Mouse (Mus musculus) liver (tissue): ENCODE measurements around the gene Klkb1.
"Not testable (repeated sequence)": the region's sequence is repeated elsewhere in the genome, so short reads cannot be mapped to it uniquely, and the experiment has no call there.

Experiments used
- DNase-seq: peaks from one replicate; pipeline ENCODE4 v3.0.0-alpha.2; 2020; ENCODE audit warnings: mixed read lengths

The Klkb1 gene

GRCm38 (mm10) chr8:45294687-45295086 is at the start of gene Klkb1:
TSS of gene Klkb1 (minus strand) at chr8:45294859.
- DNase-seq: no peak

DNA sequence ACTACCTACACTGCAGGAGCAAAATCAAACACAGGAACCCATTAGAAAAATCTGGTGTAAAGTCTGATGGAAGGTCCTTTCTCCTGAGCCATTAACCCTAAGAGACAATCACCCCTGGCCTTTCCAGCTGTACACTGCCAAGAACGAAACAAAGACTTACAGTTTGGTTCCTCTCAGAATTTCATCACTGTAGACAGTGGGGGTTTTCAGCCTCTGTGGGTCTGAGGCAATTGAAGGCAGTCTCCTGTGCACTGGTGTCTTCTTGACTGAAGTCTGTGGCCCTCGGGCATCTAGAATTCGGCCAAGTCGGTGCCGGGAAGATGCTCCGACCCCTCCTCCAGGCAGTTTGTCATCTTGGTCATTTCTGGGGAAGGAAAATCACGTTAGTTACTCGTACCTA is 49.6 kb upstream of the Klkb1 start:
- no peak for DNase-seq

DNA sequence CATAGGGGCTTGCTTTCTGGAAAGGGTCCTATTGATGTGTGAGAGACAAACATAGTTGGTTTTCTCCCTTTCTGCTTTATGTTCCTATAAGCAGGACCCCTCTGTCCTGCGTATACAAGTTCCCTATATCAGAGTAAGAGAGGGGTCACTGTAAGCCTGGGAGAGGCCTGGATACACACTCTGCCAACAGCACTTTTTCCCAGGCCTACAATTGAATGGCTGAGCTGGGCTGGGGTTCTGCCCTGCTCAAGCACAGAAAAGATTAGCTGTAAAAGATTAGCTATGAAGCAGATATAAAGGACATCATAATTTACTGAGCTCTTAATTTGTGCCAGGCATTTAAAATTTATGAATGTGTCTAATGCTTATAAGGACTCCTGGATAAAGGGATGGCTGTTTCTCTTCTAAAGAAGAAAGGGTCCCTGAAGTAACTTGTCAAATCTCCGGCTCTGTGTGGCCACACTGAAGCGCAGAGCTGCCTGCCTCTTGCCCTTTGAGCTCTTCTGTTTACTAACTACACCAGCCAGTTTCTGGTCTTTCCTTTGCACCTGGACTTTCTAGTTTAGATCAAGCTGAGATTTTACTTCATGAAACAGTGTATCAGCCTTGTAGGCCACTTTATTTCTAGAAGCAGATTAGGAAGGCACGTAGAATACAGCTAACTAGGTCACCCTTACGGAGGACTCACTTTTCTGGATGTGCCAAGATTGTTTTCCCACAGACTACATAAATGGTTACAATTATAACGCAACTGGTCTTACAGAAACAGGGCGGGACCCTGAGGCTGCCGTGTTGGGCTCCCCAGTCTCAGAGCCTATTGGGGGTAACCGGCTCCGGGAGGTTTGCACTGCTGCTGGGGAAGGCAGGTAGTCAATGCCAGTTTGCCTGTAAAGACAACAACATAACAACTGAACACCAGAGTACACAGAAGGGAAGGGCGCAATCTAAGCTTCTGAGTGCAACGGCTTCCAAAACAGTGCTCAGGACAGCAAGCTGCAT is 47.3 kb upstream of the Klkb1 start:
- DNase-seq: no peak

GRCm38 (mm10) chr8:45333493-45333892 is 38.8 kb upstream of the Klkb1 start:
- no peak for DNase-seq

DNA sequence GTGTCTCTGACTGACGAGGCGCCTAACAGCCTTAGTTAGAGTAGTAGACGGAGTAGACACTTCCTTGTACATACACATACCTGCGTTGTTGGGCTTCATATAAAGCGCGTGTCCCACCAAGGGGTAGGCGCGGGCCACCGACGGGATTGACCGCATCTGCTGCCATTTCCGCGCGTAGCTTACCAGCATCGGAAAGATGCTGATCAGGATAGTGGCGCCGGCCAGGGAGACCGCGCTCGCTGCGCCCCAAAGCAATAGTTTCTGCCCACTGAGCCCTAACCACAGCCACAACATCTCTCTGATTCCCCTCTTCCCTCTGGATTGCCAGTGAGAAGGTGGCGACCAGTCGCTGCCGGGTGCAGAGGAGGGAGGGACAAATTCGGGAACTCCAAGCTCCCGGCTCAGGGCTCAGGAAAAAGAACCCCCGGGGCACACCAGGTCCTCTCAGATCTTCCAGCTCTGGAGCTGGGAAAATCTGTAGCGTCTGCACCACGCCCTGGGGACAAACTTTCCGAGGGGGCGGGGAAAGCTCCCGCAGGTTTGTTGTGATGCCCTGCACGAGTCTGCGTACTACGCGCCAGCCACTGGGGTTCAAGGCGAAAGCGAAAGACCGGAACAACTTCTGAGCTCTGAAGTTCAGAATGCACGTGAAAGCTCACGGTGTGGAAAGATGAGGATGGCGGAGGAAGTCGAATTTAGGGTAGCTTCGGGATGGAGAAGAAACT is 38.2 kb upstream of the Klkb1 start, which contains the start of gene Cyp4v3:
Cyp4v3 (minus strand) TSS at position 532 of the 725 bp plus-strand sequence.
- DNase-seq: peak; percentile 62

DNA sequence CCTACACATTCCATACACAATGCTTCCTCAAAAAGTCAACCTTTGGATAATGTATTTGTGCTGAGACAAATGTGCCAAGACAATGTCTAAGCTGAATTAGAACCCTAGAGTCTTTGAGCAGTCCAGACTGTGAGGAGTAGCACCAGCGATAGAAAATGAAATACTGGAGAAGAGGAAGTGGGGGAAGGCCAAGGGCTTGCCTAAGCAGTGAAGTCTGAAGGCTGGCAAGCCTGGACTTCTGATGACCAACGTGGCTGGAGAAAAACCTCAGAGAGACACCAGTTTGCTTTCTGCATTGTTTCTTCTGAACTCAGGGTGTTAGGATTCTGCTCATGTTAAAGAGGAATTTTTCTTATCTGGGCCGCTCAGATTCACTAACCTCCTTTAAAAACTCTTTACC is 36.2 kb upstream of the Klkb1 start:
- DNase-seq: no peak

DNA sequence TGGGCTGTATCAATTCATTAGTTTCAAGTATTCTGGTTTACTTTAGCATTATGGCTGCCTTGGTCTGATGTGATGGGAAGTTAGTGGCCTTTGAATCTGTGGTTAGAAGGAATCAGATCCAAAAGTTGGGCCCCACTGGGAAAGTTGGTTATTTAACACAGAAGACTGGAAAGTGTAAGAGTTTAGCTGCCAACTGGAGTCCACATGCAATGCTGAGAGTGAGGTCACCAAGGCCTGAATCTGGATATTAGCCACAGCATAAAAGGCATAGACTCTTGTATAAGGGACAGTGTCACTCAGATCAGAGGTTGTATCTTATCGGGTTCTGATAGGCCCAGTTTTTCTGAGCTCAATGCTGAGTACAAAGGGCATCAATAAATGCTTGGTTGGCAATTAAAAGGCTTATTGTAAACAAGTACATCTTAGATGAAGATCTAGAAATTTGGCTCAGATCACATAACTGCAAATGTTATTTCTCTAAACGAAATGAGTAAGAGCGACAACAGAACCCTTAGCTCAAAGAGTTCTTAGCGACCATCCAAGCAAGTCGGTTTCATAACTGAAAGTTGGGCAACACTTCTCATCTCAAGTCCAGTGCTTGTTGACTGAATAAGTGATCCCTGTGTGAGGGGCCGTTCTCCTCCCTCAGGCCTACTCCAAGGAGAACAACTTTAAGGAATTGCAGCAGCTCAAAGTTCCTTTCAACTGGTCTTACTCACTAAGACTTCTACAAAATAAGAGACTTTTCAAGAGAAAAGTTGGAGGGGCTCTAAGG is 34.7 kb upstream of the Klkb1 start:
- DNase-seq: no peak

DNA sequence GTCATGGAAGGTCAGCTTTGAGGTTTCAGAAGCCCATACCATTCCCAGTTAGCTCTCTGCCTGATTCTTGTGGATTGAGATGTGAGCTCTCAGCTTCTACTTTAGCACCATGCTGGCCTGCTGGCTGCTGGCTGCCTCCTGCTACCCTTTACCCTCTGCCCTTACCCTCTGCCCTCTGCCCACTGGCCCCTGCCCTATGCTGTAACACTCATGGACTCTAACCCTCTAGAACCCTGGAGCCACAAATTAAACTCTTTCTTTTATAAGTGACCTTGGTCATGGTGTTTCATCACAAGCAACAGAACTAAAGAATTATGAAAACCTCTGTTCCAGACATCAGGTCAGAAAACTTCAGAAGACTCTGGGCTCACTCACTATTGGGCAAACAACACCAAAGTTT is 32.4 kb upstream of the Klkb1 start:
- DNase-seq: not testable (repeated sequence)

GRCm38 (mm10) chr8:45324151-45324550 is 29.5 kb upstream of the Klkb1 start:
- no peak for DNase-seq

GRCm38 (mm10) chr8:45321365-45321764 is 26.7 kb upstream of the Klkb1 start:
- no peak for DNase-seq

DNA sequence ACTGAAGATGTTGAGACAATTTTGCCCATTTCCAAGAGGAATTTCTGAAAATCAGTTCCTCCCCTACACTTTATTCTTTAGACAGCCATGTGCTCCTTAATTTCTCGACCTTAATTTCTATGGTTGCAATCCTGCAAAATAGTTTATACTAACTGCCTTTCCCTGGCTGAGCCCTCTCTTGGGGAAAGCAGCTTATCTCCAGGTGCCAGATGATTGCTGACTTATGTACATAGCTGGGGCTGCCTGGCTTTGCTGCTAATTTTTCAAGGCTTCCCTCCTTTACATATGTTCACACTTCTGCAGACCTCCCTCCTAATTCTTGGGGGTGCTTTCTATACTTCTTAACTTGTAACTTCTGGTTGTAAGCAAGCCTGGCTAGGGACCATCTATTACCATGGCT is 26.3 kb upstream of the Klkb1 start:
- no peak for DNase-seq

GRCm38 (mm10) chr8:45310967-45311366 is 16.3 kb upstream of the Klkb1 start:
- no peak for DNase-seq

- DNase-seq: no peak
Observed at GRCm38 (mm10) chr8:45308366-45308765, 13.7 kb upstream of the Klkb1 start, which contains the start of gene Gm45753. TSS of gene Gm45753 (minus strand) at chr8:45308466.

DNA sequence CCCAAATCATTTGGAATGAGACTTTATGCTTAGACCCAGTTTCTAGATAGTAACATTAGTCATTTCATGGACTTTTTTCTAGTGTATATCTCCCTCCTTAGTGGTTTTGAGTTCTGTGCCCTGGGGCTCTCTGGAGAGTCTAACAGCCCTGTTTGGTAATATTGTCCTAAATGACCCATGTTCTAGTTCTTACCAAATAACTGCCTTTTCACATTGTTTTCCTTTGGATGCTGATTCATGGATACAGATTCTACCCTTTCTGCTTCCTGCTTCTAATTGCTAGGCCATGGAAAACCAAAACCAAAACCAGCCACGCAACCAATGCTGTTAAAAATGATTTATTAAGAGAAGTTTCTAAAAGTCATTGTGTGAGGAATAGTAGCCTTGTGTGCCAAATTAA is 10.8 kb upstream of the Klkb1 start:
- DNase-seq: no peak

DNA sequence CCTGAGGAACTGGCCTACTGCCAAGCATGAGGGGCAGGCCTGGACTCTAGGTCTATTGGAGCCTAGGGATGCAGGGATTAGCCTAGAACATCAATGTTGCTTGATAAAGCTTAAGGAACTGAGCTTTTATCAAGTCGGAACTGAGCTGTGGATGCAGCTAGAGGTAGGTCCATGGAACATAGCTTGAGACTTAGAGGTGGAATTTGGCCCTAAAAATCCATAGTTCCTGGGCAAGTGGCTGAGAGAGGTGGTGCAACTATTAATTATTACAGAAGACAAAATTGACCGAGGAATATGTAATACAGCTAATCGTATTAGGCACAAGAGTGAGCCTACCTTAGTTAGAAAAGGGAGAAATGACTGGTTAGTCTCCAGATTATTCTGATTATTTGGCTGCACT is 9.7 kb upstream of the Klkb1 start:
- no peak for DNase-seq

DNA sequence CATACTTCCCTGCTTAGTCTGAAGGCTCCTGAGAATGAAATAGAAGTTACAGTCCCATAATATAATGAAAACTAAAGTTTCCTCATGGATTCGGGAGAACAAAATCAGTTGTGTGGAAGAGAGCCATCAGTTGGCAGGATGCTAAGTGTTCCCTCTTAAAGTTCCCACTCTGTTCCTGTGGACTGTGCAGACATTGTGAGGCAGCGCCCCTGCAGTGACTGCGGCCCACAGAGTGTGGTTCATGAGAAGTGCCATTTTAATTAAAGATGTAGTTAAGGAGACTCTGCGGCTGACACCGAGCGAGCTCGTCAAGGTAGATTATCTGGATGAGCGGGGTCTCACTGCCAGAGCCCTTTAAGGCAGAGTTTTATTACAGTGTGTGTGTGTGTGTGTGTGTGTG is 7.7 kb upstream of the Klkb1 start:
- DNase-seq: no peak

- DNase-seq: no peak
Observed at GRCm38 (mm10) chr8:45295276-45295675, 617 bp upstream of the Klkb1 start.

DNA sequence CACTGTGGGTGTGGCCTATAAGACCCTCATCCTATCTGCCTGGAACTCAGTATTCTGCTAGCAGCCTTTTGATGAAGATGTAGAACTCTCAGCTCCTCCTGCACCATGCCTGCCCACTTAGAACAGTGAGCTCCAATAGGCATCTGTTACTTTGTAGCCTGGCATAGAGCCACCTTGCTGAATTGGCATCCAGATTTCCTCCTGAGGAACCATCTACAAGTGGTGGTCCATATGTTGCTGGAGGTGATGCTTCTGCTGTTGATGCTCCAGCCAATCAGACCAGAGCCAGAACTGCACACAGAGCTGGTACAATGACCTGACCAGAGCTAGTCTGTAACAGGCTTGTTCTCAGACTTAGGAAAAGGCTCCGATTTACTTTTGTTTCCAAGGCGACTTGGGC is 2.9 kb downstream of the Klkb1 start:
- no peak for DNase-seq

GRCm38 (mm10) chr8:45281630-45282029 is 13.0 kb downstream of the Klkb1 start:
- DNase-seq: peak; percentile 6

- no peak for DNase-seq
Observed at GRCm38 (mm10) chr8:45277453-45277852, 17.2 kb downstream of the Klkb1 start.

GRCm38 (mm10) chr8:45274317-45274716 is 20.3 kb downstream of the Klkb1 start:
- no peak for DNase-seq

GRCm38 (mm10) chr8:45269056-45269455 is 25.6 kb downstream of the Klkb1 start:
- DNase-seq: no peak

DNA sequence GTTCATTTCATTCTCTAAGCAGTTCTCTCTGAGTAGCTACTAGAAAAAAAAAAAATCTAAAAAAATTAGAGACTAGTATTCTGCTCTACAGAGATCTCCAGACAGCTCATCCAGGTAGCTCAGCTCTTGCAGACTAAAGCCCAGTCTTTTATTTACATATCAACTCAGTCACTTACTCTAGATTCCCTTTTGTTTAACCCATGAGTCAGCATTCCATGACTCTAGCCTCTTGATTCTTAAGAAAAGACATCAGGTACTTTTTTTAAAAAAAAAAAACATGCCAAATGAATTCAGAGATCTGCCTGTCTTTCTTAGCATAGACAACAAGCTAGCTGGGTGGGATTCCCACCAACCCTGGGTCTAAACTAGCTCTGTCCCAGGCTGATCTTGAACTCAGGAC is 26.2 kb downstream of the Klkb1 start:
- no peak for DNase-seq
